Mouse (Mus musculus) megakaryocyte, embryonic 14.5 days (primary cell): ENCODE data around the gene Scg5. TPM values are rescaled to one million over a fixed set of nuclear protein-coding genes. Genes with fewer than 3 reads are reported as not detected.

Experiments
- H3K27me3 ChIP-seq: replicated peaks from 2 replicates; pipeline ENCODE3; 2012; ENCODE audit warnings: inconsistent platforms
- H3K36me3 ChIP-seq: replicated peaks from 2 replicates; pipeline ENCODE3; 2012; ENCODE audit warnings: low read length, inconsistent platforms, mixed read lengths
- H3K4me1 ChIP-seq: 2 replicates; pipeline ENCODE4 v1.6.1; 2012; ENCODE audit warnings: inconsistent platforms
- H3K4me3 ChIP-seq: replicated peaks from 2 replicates; pipeline ENCODE3; 2012; ENCODE audit warnings: moderate library complexity, mild to moderate bottlenecking, inconsistent platforms
- H3K9me3 ChIP-seq: 2 replicates; pipeline ENCODE4 v1.6.1; 2012; ENCODE audit warnings: inconsistent platforms
- FLI1 ChIP-seq: IDR thresholded peaks from 2 replicates; pipeline ENCODE4 v1.6.1; 2012; ENCODE audit warnings: low read length, inconsistent platforms, mixed read lengths
- GATA1 ChIP-seq: IDR thresholded peaks from 3 replicates; pipeline ENCODE4 v1.6.1; 2012; ENCODE audit warnings: mixed read lengths, low read length, inconsistent platforms, borderline replicate concordance
- polyA plus RNA-seq: library from polyadenylated mRNA; stranded (reverse); fragments of >175 nt; gene quantifications from 2 replicates; pipeline ENCODE4 v1.2.3, GENCODE M21; 2012; ENCODE audit warnings: low replicate concordance; ENCODE audit not compliant: insufficient read depth

Scg5 gene
- polyA plus RNA-seq, 1 experiment: not detected

- Histone ChIP-seq H3K4me3 (no peak overlapping the region), H3K27me3 (no peaks in the 10 kb centered on the region), H3K9me3 (no peaks in the 10 kb centered on the region), H3K36me3 (peaks cover 98% of the 10 kb centered on the region), H3K4me1 (peaks cover 14% of the 10 kb centered on the region)
- TF ChIP-seq FLI1 (no peak), GATA1 (no peak)
Measured at GRCm38 (mm10) chr2:113839488-113839887, 10.6 kb upstream of the Scg5 start.

GRCm38 (mm10) chr2:113835219-113835618 is 6.3 kb upstream of the Scg5 start:
- H3K27me3 ChIP-seq: no peaks in the 10 kb centered on the region
- no peak for TF ChIP-seq GATA1
- H3K36me3 ChIP-seq: peaks cover 93% of the 10 kb centered on the region
- H3K9me3 ChIP-seq: no peaks in the 10 kb centered on the region
- no peak overlapping the region for H3K4me3 ChIP-seq
- H3K4me1 ChIP-seq: no peaks in the 10 kb centered on the region

- Histone ChIP-seq H3K4me3 (no peak overlapping the region), H3K36me3 (peaks cover 78% of the 10 kb centered on the region), H3K4me1 (peaks cover 15% of the 10 kb centered on the region), H3K9me3 (no peaks in the 10 kb centered on the region), H3K27me3 (no peaks in the 10 kb centered on the region)
- TF ChIP-seq GATA1 (no peak), FLI1 (no peak)
Measured at GRCm38 (mm10) chr2:113828086-113828942, 607 bp downstream of the Scg5 start.

- no peak for TF ChIP-seq FLI1
- no peak for TF ChIP-seq GATA1
- peaks cover 9% of the 10 kb centered on the region for H3K4me1 ChIP-seq
- H3K27me3 ChIP-seq: no peaks in the 10 kb centered on the region
- H3K9me3 ChIP-seq: no peaks in the 10 kb centered on the region
- peaks cover 67% of the 10 kb centered on the region for H3K36me3 ChIP-seq
- no peak overlapping the region for H3K4me3 ChIP-seq
Measured at GRCm38 (mm10) chr2:113823909-113824308, 5.0 kb downstream of the Scg5 start.

- Histone ChIP-seq H3K36me3 (peaks cover 52% of the 10 kb centered on the region), H3K27me3 (no peaks in the 10 kb centered on the region), H3K9me3 (no peaks in the 10 kb centered on the region), H3K4me1 (no peaks in the 10 kb centered on the region), H3K4me3 (no peak overlapping the region)
- TF ChIP-seq FLI1 (no peak), GATA1 (no peak)
Measured at GRCm38 (mm10) chr2:113822367-113822766, 6.6 kb downstream of the Scg5 start.

- Histone ChIP-seq H3K36me3 (peaks cover 43% of the 10 kb centered on the region), H3K4me3 (no peak overlapping the region), H3K27me3 (no peaks in the 10 kb centered on the region), H3K4me1 (no peaks in the 10 kb centered on the region), H3K9me3 (no peaks in the 10 kb centered on the region)
- TF ChIP-seq GATA1 (no peak), FLI1 (no peak)
Measured at GRCm38 (mm10) chr2:113821176-113821734, 7.7 kb downstream of the Scg5 start.

- Histone ChIP-seq H3K4me1 (no peaks in the 10 kb centered on the region), H3K27me3 (no peaks in the 10 kb centered on the region), H3K9me3 (no peaks in the 10 kb centered on the region), H3K36me3 (peaks cover 32% of the 10 kb centered on the region), H3K4me3 (no peak overlapping the region)
- TF ChIP-seq FLI1: no peak
- TF ChIP-seq GATA1: no peak
Measured at GRCm38 (mm10) chr2:113820117-113820516, 8.8 kb downstream of the Scg5 start.

- no peak for TF ChIP-seq FLI1
- no peak for TF ChIP-seq GATA1
- no peak overlapping the region for H3K4me3 ChIP-seq
- no peaks in the 10 kb centered on the region for H3K9me3 ChIP-seq
Measured at GRCm38 (mm10) chr2:113817681-113818606, 11.0 kb downstream of the Scg5 start.

GRCm38 (mm10) chr2:113807640-113808039 is 21.3 kb downstream of the Scg5 start:
- H3K9me3 ChIP-seq: no peaks in the 10 kb centered on the region
- no peaks in the 10 kb centered on the region for H3K36me3 ChIP-seq
- no peak overlapping the region for H3K4me3 ChIP-seq
- H3K27me3 ChIP-seq: no peaks in the 10 kb centered on the region
- H3K4me1 ChIP-seq: peaks cover 3% of the 10 kb centered on the region; the same call in 1 of the 2 replicates
- no peak for TF ChIP-seq FLI1
- no peak for TF ChIP-seq GATA1

More at GRCm38 (mm10) chr2:113817681-113818606, 11.0 kb downstream of the Scg5 start:
- peaks cover 22% of the 10 kb centered on the region for H3K36me3 ChIP-seq
- H3K27me3 ChIP-seq: no peaks in the 10 kb centered on the region
- H3K4me1 ChIP-seq: no peaks in the 10 kb centered on the region
